Mouse (Mus musculus) megakaryocyte-erythroid progenitor cell, adult 5-6 weeks (primary cell): Measurements from ENCODE around the gene Ap4b1. TPM values are rescaled to one million over a fixed set of nuclear protein-coding genes. Genes with fewer than 3 reads are reported as not detected.

Experiments used
- ATAC-seq: replicated peaks from 2 replicates; pipeline ENCODE4 v1.8.0; 2016; ENCODE audit warnings: mild to moderate bottlenecking, inconsistent platforms; ENCODE audit not compliant: severe bottlenecking, poor library complexity, low FRiP score, low TSS enrichment
- total RNA-seq, 2 experiments: library from RNA; stranded (forward) in 1 of 2; stranded (reverse) in 1 of 2; fragments of 200-1000, 215-1000 nt in 1 of 2; fragments of >200 nt in 1 of 2; fragmentation: Nextera tagmentation in 1 of 2; gene quantifications; 2 replicates each; pipeline ENCODE4 v1.2.3; 2014 to 2017

Ap4b1 gene
- total RNA-seq, 2 experiments from 2014 or later: 22.2 to 28.8 TPM

DNA sequence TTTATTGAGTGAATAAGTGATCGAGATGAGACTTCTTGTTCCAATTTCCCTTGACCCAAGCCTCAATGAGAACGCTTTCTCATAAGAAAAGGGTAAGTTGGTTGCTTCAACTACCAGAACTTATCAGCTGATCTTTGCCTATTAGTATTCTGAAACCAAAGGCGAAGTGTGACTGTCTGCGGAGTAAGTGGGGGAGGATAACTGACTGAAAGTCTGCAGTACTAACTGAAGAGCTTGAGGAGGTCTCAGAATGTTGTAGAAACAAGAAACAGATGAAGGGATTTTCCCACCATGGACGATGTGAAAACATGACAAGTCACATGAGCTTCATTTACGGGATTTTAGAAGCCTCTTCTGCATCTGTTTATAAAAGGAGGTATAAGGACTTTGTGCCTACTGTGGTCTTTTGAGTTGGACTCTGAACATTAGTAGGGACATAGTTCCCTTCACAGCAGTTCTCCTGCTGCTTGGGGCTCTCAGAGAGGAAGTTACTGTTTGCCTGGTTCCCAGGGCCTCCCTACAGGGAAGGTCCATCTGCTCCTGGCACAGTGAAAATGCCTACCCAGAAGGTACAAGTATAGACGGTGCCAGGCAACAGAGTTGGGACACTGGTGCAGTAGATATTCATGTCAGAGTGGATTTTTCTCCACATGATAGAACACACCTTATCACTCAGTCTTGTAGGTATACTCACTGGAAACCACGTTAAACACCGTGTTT, 41.5 kb downstream of the Ap4b1 start:
- no peak; the same call in 1 of the 2 replicates for ATAC-seq

DNA sequence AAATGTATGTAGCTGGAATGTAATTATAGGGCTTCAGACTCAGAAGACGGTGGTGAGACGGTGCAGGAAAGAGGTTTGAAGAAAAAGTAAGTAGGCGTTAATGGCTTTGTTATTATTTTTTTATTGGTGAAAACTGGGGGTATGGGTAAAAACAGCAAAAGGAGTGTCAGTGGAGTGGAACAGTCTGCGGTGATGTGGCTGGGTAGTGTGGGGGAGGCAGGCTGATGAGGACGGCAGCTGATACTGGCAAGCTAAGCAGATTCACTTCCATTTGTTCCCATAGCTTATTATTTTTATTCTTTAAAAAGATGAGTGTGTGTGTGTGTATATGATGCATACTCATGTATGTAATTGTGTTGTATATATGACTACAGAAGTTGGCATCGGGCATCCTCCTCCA, 42.2 kb downstream of the Ap4b1 start:
- ATAC-seq: no peak

- no peak for ATAC-seq
Observed at GRCm38 (mm10) chr3:103851882-103852281, 42.6 kb downstream of the Ap4b1 start.

DNA sequence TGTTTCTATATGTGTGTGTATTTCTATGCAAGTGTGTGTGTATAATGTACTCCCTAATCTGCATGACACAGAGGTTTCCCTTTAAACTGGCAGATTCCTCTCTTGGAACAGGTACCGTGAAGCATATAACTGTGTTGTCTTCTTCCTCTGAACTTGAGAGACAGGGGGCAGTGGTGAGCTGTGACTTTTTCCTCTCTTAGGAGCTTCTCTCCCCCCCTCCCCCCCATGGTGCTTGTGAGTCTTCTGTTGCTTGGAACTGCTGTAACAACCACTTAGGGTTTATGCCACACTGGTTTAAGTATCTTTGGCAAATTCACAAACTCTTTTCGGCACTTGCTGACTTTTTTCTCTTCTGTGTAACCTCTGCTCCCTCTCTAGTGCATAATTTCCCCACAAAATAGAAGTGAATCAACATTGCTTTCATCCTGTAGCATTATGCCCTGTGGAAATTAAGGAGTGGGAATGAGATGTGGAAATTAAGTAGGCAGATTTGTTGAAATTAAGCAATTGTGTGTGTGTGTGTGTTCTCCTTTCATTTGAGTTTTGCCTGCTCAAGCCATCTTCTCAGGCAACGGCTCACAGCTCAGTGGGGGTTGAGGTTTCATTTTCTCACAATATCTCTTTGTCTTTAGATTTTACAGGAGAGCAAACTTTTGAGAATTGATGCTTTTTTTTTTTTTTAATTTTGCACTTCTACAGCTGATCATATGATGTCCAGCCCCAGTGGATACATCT, 43.4 kb downstream of the Ap4b1 start:
- peak; percentile 86 for ATAC-seq

DNA sequence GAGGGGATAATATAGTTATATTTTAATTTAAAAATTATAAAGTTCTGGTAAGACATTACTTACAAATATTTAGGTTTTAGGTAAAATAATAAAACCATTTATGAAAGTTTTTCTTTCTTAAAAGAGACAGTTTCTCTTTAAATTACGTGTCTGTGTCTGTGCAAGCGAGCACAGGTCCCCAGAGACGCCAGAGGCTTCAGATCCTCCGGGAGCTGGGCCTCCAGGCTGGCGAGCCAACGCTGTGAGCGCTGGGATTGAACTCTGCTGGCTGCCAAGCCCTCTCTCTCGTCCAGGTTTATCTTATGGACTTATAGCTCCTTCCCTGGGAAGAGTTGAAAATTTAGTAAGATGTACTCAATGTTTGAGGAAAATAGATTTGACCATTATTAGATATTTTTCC, 44.5 kb downstream of the Ap4b1 start:
- ATAC-seq: no peak

- no peak for ATAC-seq
Observed at GRCm38 (mm10) chr3:103857036-103857805, 47.9 kb downstream of the Ap4b1 start.

DNA sequence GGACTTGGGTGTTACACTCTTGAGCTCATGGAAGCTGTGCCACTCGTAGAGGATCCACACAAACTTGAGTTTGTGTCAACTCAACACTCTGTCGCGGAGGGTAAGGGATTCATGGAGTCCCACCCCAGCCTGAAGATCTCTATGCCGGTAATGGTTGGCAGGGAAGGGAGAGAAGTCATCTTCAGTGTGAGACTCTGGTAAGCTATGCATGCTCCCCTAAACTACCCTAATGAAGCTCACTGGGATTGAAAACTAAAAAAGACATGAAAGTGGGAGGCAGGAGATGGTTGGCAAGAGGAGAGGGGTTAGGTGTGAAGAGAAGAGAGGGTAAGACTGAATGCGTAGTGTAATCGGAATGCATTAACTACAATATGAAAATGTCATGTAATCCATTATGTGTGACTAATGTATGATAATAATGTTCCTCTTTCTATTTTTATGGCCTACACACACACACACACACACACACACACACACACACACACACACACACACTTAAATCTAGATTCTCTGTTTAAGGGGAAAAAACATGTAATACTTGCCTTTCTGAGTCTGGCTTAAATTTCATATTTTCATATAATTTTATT, 48.8 kb downstream of the Ap4b1 start:
- no peak for ATAC-seq

GRCm38 (mm10) chr3:103858881-103859801, 49.8 kb downstream of the Ap4b1 start, which contains the start of gene Ptpn22:
TSS of gene Ptpn22 (plus strand) at chr3:103859795.
- ATAC-seq: peak; percentile 40

DNA sequence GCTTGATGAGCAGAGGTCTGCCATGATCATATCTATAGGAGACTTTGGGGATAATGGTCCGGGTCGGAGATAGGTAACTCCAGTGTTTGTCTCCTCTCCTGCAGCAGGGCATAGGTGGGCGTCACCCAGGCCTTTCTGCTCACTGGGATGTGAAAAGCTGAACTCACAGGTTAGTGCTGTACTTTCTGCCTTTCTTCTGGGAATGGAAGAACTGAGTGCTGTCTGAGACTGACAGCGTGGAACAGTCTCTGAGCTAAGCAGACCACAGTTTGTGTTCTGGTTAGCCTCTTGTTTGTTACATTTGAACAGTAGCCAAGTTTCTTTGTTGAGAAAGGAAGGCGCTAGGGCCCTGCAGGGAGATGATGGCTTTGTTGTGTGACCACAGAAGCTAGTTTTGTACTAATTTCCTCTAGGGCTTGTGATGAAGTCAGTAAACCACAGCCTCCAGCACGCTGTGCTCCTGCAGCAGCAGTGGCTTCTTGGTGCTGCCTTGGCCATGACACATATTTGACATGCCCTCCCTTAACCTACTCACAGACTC, 50.6 kb downstream of the Ap4b1 start:
- ATAC-seq: peak; percentile 75

GRCm38 (mm10) chr3:103862721-103863220, 53.5 kb downstream of the Ap4b1 start:
- no peak for ATAC-seq

- no peak for ATAC-seq
Observed at GRCm38 (mm10) chr3:103864200-103864599, 54.9 kb downstream of the Ap4b1 start.

GRCm38 (mm10) chr3:103867424-103867971, 58.2 kb downstream of the Ap4b1 start:
- no peak for ATAC-seq

- ATAC-seq: no peak
Observed at GRCm38 (mm10) chr3:103868008-103868407, 58.7 kb downstream of the Ap4b1 start.

Other genes starting within 250 kb of the Ap4b1 start
- not detected in 2 replicates for gene Syt6, start 234.3 kb upstream of the Ap4b1 start, total RNA-seq (2014; fragmentation: Nextera tagmentation)
- gene Syt6, start 234.3 kb upstream of the Ap4b1 start, total RNA-seq (2017): not detected in 2 replicates
- not detected in 2 replicates for gene Atg4a-ps, start 163.5 kb upstream of the Ap4b1 start, total RNA-seq (2014; fragmentation: Nextera tagmentation)
- 0.88 and 1.7 TPM in 2 replicates for gene Atg4a-ps, start 163.5 kb upstream of the Ap4b1 start, total RNA-seq (2017)
- gene Olfml3, start 71.5 kb upstream of the Ap4b1 start, total RNA-seq (2014; fragmentation: Nextera tagmentation): not detected in 2 replicates
- 0.56 TPM in 1 of 2 replicates, not detected in the other for gene Olfml3, start 71.5 kb upstream of the Ap4b1 start, total RNA-seq (2017)
- not detected in 2 replicates for gene Gm10964, start 70.2 kb upstream of the Ap4b1 start, total RNA-seq (2014; fragmentation: Nextera tagmentation)
- not detected in 2 replicates for gene Gm10964, start 70.2 kb upstream of the Ap4b1 start, total RNA-seq (2017)
- gene Hipk1, start 18.0 kb upstream of the Ap4b1 start, total RNA-seq (2014; fragmentation: Nextera tagmentation): 98.1 and 127 TPM in 2 replicates
- 64.3 and 69.2 TPM in 2 replicates for gene Hipk1, start 18.0 kb upstream of the Ap4b1 start, total RNA-seq (2017)
- gene Dclre1b, start 76 bp upstream of the Ap4b1 start, total RNA-seq (2014; fragmentation: Nextera tagmentation): 17.9 and 25.4 TPM in 2 replicates
- gene Dclre1b, start 76 bp upstream of the Ap4b1 start, total RNA-seq (2017): 8.3 and 9.8 TPM in 2 replicates
- not detected in 2 replicates for gene Gm43064, start 53 bp downstream of the Ap4b1 start, total RNA-seq (2014; fragmentation: Nextera tagmentation)
- gene Gm43064, start 53 bp downstream of the Ap4b1 start, total RNA-seq (2017): not detected in 2 replicates
- gene Bcl2l15, start 23.1 kb downstream of the Ap4b1 start, total RNA-seq (2014; fragmentation: Nextera tagmentation): 6.4 and 10.1 TPM in 2 replicates
- gene Bcl2l15, start 23.1 kb downstream of the Ap4b1 start, total RNA-seq (2017): 4.0 and 9.3 TPM in 2 replicates
- 6.7 and 15.5 TPM in 2 replicates for gene Ptpn22, start 50.3 kb downstream of the Ap4b1 start, total RNA-seq (2014; fragmentation: Nextera tagmentation)
- 14.0 and 19.4 TPM in 2 replicates for gene Ptpn22, start 50.3 kb downstream of the Ap4b1 start, total RNA-seq (2017)
- gene Rsbn1, start 104.6 kb downstream of the Ap4b1 start, total RNA-seq (2014; fragmentation: Nextera tagmentation): 22.9 and 25.1 TPM in 2 replicates
- 30.6 and 38.4 TPM in 2 replicates for gene Rsbn1, start 104.6 kb downstream of the Ap4b1 start, total RNA-seq (2017)
- 21.7 and 28.2 TPM in 2 replicates for gene Phtf1, start 158.6 kb downstream of the Ap4b1 start, total RNA-seq (2014; fragmentation: Nextera tagmentation)
- 32.7 and 35.5 TPM in 2 replicates for gene Phtf1, start 158.6 kb downstream of the Ap4b1 start, total RNA-seq (2017)